Mouse (Mus musculus) CH12.LX (cell line): ENCODE results near the gene Kcnh7.

Experiments used
- CHD2 ChIP-seq: IDR thresholded peaks from 2 replicates; pipeline ENCODE4 v1.6.1; 2011; ENCODE audit warnings: low read length, improper control_type of control experiment
- CTCF ChIP-seq, 2 experiments: IDR thresholded peaks in 1 of 2; conservative IDR thresholded peaks in 1 of 2; 2 replicates each; pipeline ENCODE4 v1.5.1; 2011 to 2012; ENCODE audit warnings: low read depth in 2 of 2, low read length in 2 of 2, improper control_type of control experiment in 1 of 2, inconsistent platforms in 1 of 2, mild to moderate bottlenecking in 1 of 2, moderate library complexity in 1 of 2
- E2F4 ChIP-seq: IDR thresholded peaks from 2 replicates; pipeline ENCODE4 v1.6.1; 2011; ENCODE audit warnings: low read depth, low read length, improper control_type of control experiment; ENCODE audit not compliant: insufficient replicate concordance
- IRF4 ChIP-seq: IDR thresholded peaks from 2 replicates; pipeline ENCODE4 v1.6.1; 2014; ENCODE audit warnings: low read depth, mild to moderate bottlenecking, inconsistent platforms, low read length, improper control_type of control experiment
- POLR2A ChIP-seq: IDR thresholded peaks from 2 replicates; pipeline ENCODE4 v1.6.1; 2011; ENCODE audit warnings: low read depth, mild to moderate bottlenecking, improper control_type of control experiment, low read length
- TBP ChIP-seq: conservative IDR thresholded peaks from 2 replicates; pipeline ENCODE4 v1.6.1; 2011; ENCODE audit warnings: low read depth, low read length, improper control_type of control experiment
- UBTF ChIP-seq: IDR thresholded peaks from 2 replicates; pipeline ENCODE4 v1.6.1; 2012; ENCODE audit warnings: low read depth, mild to moderate bottlenecking, inconsistent platforms, low read length, improper control_type of control experiment, moderate library complexity
- ZMIZ1 ChIP-seq: IDR thresholded peaks from 2 replicates; pipeline ENCODE4 v1.6.1; 2012; ENCODE audit warnings: low read depth, mild to moderate bottlenecking, inconsistent platforms, low read length, improper control_type of control experiment
- ZNF384 ChIP-seq: IDR thresholded peaks from 2 replicates; pipeline ENCODE4 v1.6.1; 2012; ENCODE audit warnings: low read depth, low read length, improper control_type of control experiment, inconsistent platforms

DNA sequence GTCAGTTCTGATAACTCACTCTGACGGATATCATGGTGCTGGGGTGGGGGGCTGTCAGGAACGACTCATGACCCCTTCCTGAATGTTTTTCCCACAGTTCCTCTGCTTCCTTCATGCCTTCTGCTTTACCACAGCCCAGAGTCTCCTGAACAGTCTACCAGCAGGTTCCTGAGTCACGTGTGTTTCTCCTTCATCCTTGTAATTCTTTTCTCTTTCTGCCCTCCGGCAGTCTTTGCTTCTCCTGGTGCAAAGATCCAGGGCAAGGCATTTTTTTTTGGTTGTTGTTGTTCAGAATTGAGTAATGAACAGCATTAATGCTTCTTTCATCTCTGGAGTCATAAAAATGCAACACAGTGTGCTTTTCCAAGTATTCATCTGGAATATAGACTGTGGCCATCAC lies 513.3 kb downstream of the Kcnh7 start:
- TF ChIP-seq POLR2A (no peak), CTCF (conservative IDR thresholded peaks at IDR 0.05 in 1 of 2, IDR thresholded peaks at IDR 0.05 in 1 of 2; ENCODE audit: low read depth in 2 of 2, low read length in 2 of 2) (no peak), ZMIZ1 (no peak), UBTF (no peak), TBP (no peak), CHD2 (no peak), ZNF384 (no peak), E2F4 (no peak), IRF4 (no peak)
